Mouse (Mus musculus) small intestine, adult 2 months (tissue): ENCODE results near the gene Ucn2.

Experiments
- CTCF ChIP-seq: fragments of 200-500 bp; IDR thresholded peaks from 2 replicates; pipeline ENCODE4 v1.5.1; 2012; ENCODE audit warnings: low read depth, mild to moderate bottlenecking, control low read depth, inconsistent platforms, low read length, moderate library complexity, mixed read lengths; ENCODE audit not compliant: insufficient replicate concordance, insufficient read length; ENCODE audit errors: extremely low read depth
- POLR2A ChIP-seq: fragments of 200-500 bp; IDR thresholded peaks from 2 replicates; pipeline ENCODE4 v1.6.1; 2012; ENCODE audit warnings: low read depth, mild to moderate bottlenecking, control low read depth, inconsistent platforms, low read length, moderate library complexity

DNA sequence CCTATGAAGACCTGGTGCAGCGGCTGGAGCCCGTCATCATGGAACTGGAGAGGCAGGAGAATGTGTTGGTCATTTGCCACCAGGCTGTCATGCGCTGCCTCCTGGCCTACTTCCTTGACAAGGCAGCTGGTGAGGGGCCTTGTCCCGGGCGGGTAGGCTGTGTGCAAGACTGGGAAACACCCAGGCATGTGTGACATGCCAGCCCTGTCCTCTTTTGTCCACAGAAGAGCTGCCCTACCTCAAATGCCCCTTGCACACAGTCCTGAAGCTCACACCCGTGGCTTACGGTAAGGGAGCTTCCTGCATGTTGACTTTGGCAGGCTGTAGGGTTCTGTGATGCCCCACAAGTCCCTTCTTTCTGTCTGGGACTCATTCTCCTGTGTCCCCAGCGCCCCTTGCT, 41.7 kb downstream of the Ucn2 start:
- TF ChIP-seq POLR2A (no peak; the same call in 1 of the 2 replicates), CTCF (no peak)
